Mouse (Mus musculus) right cerebral cortex, postnatal 4 days (tissue): ENCODE measurements around the gene Pdcd4.
"Not testable (repeated sequence)": the region's sequence is repeated elsewhere in the genome, so short reads cannot be mapped to it uniquely, and the experiment has no call there.

ENCODE experiments used
- DNase-seq: peaks from one replicate; pipeline ENCODE4 v3.0.0-alpha.2; 2022

The Pdcd4 gene

DNA sequence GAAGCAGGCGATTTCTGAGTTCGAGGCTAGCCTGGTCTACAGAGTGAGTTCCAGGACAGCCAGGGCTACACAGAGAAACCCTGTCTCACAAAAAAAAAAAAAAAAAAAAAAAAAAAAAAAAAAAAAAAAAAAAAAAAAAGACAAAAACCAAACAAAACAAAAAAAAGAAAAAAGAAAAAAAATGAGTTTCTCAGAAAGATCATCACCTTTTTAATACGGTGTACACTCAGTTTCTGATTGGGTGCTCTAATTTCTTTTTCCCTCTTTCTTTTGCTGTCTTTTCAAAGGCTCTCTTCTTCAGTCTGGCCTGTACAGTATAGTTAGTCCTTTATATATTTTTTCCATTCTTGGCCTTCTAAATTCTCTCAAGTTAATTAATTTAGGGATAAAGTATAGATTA is 72.3 kb downstream of the Pdcd4 start:
- DNase-seq, result not testable (repeated sequence)

DNA sequence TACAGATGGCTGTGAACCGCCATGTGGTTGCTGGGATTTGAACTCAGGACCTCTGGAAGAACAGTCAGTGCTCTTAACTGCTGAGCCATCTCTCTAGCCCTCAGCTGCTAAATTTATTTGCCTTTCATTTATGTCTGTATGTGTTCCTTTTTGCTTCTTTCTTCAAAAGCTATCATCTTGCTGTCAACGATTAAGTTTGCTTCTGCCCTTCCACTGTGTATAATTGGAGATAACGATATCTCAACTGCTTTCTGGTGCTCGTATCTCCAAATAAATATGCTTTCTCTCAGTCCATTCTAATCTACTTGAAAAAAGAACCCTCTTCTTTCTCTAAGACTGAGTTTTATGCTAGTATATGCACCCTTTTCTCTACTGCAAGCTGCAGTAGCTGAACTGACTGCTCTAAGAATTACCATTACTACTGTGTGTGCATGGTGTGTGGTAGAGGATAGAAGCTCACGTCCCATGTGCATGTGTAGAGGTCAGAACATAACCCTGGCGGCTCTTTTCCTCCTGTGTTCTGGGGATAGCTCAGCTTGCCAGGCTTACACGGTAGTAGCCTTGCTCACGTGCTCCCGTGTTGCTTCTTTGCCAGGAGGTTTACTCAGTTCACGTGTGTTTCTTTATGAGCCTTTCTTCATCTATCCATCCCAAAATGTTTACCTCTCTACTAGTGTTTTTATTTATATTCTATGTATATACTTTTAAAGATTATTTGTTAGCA is 73.0 kb downstream of the Pdcd4 start:
- DNase-seq, result no peak

DNA sequence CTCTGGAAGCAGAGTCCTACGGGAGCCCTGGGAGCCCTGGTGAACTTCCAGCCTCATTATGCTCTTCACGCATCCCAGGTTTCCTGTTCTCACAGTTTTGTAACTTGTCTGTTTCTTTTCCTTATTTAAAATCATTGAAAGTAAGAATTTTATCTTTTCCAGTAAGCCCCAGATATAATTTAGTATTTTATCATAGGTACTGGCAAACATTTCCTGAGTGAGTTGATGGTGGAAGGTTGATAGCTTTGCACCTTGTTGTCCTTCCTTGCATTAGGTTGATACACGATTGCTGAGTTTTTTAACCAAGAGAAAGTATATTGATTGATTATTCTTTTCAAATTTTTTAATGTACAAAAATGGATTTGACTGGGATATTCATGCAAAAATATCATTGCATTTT is 77.2 kb downstream of the Pdcd4 start:
- DNase-seq, result no peak

DNA sequence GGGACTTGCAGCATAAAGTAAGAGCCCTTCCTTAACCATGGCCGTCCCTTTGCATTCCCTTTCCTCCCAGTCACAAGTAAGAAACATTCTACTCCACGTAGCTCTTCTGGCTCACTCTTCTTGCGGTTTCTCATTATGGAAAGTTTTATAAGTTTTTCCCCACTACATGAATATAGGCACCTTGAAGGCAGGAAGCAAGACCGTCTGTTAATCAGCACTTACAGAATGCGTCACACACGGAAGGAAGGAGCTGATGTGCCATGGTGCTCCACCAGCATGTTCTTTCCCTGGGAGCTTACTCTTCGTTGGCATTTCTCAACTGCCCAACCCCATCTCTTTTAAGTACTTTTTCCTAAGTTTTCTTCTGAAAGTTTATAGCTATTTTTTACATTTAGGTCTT is 79.9 kb downstream of the Pdcd4 start:
- DNase-seq, result no peak

DNA sequence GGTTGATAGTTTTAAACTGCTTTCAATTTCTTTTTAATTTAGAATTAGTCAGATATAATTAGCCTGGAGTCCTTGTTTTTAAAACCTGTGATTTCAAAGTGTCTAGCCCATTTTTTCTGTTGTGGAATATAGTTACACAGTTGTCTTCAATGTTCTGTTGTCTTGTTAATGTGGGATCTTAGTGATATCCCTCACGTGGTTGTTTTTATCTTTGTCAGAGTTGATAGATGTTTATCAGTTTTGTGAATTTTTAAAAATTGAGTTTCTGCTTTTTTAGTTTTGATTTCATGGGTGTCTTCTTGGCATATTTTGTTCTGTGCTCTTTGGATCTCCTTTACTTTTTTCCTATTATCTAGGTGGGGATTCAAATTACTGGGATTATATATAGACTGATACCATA is 81.6 kb downstream of the Pdcd4 start:
- DNase-seq, result no peak
